Mouse (Mus musculus) kidney, postnatal 25 days (tissue): ENCODE measurements around the gene Slc24a2.

Experiments used
- DNase-seq, 2 experiments: peaks; one replicate each; pipeline ENCODE4 v3.0.0; 2021; ENCODE audit warnings: mixed read lengths in 2 of 2

Slc24a2 gene

DNA sequence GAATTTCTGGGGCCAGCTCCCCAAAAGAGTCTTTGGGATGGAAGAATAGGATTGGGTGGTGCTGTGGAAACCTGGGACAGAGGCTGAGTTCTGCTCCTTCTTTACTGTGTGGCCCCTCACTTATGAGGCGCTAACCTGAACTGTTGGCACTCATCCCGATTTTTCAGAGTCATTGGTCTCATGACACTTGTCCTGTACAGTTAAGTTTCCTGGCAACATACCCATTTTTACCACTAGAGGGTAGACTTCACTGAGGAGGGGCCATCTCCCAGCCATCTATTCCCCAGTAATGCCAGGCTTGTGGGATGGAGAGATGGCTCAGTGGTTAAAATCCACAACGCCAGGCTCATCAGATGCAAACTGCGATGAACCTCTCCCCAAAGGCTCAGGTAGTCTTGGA, 192.7 kb downstream of the Slc24a2 start:
- peak in 1 of 2 experiments; percentile 1 for DNase-seq

DNA sequence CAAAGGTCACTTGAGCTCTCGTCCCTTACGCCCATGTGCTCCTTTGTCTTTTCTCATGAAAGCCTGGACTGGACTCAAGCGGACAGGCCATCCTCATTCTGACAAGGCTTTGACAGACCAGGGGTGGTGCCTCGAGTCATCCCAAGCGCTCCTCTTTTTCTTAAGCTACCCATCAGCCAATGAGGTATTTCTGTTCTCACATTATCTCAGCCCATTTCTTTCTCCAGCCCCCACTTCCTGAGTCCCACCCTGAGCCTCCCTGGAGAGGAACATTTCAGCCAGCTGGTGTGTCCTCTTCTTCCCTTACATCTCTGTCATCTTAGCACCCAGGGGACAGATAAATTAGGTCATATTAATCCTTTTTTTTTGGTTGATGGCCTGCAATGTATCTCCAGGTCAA, 193.8 kb downstream of the Slc24a2 start:
- DNase-seq: no peak

DNA sequence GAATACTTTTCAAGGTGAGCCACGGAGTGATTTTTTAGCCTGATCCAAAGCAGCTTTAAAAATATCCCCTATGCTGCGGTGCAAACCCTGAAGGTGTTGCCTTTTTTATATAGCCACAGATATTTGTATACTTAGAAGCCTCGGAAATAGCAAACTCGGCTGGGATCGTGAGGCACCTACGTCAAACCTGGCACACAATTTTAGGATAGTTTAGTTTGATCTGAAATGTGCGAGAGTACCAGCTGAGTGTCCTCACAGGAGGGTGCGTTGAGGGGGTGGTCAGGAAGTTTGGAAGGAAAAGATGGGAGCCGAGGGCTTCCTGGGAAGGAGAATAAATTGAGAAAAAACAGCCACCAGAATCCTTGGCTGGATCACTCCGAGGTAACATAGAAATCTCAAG, 194.6 kb downstream of the Slc24a2 start:
- no peak for DNase-seq

DNA sequence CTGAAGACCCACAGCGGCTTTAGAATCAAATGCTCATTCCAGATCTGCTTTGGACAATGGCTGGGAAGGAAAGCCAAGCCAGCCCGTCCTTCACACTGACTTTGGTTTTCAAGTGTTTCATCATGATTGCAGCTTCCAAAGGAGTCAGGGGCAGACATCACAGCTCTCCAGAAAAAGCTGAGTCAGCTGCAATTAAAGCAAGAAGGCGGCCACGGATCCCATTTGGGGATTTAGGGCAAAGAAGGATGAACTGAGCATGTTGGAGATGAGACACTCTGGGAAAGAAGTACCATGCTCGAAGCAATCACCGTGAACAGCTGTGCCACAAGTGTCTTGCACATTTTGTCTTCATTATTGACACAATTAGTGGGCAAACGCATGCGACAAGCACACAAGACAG, 197.6 kb downstream of the Slc24a2 start:
- DNase-seq: no peak

DNA sequence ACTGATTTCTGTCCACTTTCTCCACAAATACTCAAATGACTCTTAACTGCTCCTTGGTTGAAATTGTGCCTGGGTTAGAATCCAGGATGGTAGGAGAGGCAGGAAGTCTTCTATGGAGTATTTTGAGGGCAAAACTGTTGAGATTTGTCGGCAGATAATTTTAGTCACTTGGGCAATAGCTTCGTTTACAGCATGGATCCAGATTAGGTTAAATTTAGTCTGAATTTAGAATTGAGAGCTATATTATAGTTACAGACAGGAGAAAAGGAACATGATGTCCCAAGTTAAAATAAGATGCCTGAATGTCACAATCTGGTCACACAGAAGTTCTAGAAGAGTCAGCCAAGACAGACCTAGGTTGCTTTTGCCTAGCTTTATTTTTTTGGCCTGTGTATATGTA, 199.2 kb downstream of the Slc24a2 start:
- no peak for DNase-seq

DNA sequence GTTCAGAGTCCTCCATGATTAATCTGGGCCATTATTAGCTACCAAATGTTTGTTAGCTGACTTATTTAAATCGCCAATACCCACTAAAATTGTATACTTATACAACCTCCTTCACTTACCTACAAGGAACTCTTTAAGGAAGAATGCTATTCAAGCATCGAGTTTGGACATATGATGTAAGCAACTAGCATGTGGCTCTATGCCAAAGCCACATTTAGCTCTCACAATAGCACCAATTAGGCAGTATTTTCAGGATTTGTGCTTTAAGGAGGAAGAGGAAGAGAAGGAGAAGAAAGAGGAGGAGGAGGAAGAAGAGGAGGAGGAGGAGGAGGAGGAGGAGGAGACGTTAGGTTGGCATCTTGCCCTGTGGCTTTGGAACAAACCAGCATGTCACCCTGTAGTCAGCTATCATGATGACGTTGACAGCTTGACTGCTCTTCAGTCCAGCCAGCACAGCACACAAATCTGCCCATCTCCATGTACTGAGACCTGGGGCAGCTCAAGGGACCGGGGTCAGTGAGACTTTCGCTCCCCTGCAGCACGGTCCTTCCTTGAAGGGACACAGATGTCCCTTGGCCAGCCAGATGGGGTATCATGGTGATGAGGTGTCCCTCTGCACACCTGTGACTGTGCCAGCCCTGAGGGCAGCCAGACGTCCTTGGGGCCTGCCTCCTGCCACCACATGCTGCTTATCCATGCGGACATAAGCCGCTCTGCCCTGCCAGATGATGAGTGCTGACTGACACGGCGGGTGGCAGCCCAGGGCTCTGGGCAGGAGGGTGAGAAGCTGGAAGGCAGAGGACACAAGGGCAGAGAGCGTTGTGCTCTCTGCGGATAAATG, 203.7 kb downstream of the Slc24a2 start:
- DNase-seq: no peak

DNA sequence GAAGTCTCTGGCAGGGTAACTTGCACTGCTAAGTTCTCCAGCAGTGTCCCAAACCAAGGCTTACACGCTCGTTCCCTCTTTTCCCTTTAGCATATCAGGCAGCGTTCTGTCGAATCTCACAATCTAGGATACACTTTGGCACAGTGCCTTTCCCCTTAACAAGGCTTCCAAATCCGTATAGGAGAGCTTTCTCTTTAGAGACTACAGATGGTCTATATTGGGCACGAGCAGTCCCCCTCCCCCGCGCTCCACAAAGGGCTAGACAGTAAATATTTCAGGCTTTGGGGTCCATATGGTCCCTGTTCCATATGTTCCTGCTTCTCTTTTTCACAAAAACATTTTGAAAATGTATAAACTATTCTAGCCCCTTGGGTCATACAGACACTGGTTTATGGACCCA, 205.7 kb downstream of the Slc24a2 start:
- no peak for DNase-seq

DNA sequence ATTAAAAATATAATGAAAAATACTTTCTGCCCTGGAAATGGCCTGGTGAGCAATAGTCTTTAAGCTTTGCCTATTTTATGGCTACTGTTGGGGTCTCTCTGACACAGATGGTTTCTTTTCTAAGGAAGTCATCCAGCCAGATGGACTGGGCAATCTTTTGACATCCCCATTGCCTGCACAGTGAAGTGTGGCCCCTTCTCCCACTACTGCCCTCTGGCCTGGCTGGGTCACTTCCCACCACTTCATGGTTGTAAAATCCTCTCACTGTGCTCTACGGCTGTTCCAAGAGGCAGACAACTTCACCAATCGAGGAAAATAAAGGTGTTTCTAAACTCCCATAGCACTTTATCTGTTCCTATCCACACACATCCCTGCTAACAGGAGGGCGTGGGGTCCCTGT, 208.7 kb downstream of the Slc24a2 start:
- no peak for DNase-seq

DNA sequence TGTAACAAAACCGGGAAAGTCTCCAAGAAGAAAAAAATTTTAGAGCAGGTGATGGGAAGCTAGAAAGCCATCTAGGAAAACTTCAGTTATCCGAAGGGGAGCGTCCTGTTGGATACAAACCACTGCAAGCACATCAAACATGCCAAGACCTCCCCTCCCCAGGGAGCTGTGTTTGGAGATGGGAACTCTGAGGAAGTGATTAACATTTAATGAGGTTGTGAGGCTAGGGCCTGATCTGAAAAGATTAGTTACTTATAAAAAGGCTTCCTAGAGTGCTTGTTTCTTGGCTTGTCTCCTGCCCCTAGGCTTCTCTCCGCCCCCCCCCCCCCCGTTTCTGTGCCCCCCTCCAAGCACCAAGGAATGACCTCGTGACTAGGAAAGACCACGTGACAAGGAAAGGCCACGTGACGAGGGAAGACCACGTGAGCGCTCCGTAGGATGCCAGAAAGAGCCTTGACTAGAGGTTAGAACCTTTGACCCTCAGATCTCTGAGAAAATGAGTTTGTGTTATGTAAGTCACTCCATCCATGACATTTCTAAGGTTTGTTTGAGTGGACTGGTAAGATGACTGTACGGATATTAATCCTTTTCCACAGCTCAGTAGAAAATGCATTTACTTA, 210.7 kb downstream of the Slc24a2 start:
- peak in 1 of 2 experiments; percentile 24 for DNase-seq

DNA sequence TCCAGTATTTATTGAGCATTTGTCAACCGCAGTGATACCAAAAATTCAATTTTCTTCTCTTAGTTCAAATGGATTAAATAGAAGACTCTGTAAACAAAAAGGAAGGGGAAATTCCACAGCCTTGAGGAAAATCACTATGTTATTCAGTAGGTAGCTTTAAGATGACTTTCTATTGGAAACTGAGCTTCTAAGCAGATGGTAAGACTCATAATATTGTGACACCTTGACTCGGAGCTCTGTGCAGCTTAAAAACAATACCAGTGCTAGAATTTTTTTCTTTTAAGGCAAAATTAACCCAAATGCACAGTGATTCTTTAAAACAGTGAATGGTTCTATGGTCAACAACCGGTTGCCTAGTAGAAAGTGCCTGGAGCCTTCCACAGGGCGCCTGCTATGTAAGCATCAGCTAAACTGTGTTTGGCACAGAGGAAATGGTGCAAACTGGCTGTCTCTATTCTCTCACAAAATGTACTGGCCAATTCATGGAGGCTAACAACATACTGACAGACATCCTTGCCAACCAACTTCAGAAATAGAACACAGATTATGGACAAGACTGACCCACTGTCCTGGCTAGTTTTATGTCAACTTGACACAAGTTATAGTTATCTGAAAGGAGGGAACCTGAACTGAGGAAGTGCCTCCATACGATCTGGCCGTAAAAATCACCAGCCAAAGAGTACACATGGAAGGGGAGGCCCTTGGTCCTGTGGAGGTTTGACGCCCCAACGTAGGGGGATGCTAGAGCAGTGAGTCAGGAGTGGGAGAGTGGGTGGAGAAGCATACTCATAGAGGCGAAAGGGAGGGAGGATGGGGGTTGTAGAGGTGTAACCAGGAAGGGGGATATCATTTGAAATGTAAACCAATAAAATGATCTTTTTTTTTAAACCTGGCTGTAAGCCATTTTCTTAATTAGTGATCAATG, 211.9 kb downstream of the Slc24a2 start:
- no peak for DNase-seq

DNA sequence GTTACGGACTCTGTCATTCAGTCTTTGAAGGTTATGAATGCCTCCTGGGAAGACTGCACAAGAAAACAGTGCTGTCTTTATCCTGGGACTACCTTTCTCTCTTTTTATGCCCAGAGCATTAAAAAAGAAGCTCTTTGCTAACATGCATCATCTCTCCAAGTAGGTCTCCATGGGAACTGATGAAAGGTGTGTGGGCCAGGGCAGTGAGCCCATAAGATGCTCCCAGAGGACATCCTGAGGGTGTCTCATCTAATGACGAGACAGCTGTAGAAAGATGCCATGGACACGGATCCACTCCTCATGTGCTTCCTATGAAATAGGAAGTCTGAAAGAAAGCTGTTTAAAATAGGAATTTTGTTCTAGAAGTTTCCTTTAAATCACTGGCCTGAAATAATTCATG, 212.8 kb downstream of the Slc24a2 start:
- DNase-seq: no peak

DNA sequence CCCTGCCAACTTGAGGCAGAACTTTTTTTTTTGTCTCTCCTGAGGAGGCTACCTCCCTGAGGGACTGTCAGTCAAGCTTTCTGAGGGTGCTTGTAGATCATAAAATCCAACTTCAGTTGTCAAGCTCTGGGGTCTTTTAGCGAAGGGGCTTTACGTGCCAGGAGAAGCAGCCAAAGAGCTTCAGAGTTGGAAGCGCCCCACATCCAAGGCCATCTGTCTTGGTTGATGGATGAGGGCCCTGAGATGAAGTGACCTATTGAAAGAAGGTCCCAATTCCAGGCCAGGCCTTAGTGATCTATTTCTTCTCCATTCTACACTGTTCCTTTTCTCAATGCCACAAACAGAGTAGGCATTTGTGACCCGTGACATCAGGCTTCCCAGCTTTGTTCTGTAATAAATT, 214.5 kb downstream of the Slc24a2 start:
- DNase-seq: no peak

DNA sequence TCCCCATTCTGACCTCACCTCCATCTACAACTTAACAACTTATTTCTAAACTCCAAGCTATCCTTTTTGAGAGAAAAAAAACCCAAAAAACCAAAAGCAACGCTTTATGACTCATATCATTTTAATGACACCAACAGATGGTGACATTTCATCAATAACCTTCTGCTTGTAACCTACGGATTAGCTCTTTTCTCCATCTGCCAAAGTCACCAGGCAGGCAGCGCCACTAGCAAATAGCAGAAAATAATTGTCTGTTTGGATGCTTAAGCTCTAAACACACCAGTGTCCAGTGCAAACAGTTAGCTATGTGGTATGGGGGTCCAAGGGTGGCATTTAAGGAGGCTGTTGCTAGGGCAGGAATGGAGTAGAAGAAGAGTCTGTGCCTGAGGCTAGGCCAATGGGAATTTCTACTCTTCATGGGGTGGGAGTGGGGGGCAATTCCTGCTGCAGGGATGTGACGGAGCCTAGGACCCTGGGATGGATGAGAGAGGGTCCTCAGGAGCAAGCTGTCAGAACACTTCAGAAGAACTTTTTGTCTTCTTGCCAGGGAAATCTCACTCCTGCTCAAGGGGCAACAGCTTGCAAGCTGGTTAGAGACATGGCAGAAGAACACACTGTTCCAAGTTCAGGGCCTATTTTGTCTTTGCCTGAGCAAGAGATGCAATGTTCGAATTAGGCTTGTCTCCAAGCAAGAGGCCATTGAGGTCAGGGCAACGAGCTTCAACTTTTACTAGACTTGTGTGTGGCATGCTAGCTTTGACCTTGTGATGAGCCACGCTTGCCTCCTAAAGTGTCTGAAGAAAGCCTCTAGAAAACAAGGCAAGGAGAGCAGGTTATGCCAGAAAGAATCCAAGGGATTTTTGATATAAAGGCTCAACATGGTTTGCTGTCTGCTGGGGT, 216.3 kb downstream of the Slc24a2 start:
- DNase-seq: no peak

DNA sequence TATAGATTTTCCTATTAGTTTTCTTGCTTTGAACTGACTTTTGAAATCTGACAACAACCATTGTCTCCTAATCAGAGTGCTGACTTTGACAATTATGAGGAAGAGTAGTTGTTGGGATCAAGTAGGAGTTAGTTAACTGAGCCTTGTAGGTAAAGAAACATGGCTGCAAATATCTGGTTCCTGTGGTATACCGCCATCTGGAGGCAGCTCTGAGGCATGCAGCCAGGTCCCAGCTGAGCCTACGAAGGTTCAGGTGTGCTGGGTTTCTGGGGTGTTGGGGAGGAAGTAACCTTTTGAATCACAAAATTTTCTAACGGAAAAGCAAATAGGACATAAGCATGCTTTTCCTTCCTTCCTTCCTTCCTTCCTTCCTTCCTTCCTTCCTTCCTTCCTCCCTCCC, 237.8 kb downstream of the Slc24a2 start:
- DNase-seq: no peak

DNA sequence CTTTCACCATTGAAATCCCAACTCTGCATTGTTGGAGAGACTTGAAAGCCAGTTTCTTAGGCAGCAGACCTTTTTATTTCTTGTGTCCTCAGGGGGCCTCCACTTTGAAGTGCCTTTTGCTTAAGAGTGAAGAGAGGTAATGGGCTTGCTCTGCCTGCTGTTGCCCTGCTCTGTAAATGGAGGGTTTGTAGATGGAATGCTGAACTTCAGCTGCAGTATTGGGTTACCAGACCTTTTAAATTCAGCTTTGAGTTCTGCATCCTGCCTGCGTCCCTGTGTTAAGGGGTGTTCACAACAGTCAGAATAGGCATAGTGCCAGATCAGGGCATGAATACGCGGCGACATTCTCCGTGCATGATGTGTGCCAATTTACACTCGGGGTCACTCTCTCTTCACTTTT, 241.0 kb downstream of the Slc24a2 start:
- no peak for DNase-seq

DNA sequence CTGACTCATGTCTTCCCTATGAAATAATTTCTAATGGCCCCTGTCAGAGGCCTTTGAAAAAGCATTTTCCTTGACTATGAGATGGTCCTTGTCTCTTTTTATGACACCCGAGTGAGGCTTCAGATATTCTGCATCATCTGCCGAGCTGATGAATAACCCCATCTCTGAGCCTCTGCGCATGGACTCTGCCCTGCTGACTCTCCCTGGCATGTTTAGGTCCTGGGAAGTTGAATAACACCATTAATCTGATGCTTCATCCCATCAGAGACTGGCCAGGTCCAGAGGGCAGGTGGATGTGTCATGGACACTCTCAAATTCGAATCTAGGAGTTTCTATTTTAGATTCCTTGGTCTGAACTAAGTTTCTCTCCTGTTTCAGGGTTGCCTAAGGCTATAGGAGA, 242.4 kb downstream of the Slc24a2 start:
- peak; percentile 26 to 57 for DNase-seq

DNA sequence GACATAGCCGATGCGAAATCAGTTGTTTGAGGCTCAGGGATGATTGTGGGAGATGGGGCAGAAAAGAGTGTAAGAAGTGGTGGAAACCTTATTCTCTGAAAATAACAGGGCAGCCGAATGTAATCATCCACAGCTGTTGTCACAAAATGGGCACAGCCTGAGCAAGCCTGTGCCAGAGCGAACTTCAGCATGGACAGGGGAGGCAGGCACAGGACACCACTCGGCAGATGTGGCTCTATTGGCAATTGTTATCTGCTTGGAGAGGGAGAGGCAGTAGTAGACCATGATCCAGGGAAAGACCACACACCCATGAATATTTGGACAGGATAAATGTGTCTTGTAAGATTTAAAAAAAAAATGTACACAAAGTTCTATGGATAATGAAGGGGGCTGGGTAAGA, 253.0 kb downstream of the Slc24a2 start:
- no peak for DNase-seq

DNA sequence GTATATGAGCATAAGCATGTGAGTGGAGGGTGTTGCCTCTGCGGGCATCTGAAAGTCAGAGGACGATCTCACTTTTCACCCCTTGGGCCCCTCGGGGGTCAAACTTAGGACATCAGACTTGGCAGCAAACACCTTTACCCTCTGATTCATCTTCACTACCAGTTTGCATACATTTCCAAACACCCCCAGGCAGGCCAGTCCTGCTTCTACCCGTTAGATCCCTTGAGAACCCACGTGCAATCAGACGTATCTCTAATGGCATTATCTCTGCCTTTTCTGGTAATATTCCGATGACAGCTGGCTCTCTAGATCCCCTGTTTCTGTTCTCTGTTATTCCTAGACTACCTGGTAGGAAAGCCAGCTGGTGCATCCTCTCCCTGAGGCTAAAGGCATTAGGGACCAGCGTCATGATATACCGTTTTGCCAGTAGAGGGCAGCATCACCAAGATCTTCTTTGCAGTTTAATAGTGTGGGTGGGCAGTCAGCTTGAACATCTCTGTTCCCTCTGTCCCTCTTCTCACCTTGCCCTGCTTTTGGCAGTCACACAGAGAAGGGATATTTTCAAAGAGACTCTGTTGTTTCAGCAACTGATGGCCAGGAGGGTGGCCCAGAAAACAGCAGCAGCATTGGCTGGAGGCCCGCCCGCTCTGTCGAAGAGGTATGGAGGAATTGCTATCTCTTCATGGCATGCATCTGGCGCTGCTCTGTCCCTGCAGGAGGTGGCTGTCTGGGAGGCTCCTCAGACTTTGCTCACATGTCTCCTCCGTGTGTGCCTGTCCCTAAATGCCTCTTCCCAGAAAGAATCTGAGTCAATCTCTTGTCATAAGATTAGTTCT, 272.5 kb downstream of the Slc24a2 start:
- DNase-seq: peak; percentile 39 to 46

DNA sequence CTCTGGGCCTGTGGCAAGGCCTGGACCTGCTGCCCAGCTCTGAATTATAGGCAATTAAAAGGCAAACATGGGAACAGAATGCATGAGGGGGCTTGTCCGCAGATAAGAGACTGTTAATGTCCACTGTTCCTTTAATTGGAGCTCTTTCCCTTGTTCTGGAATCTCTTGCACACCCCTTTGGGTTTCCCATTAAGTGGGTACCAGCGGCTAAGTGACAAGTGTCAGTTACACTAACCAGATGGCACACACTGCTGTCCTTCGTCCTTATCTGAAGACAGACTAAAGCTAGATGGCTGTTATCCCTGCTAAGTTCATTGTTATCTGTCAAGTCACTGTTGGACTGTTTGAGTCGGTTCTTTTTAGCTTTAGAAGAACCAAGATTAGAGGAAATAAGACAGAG, 274.8 kb downstream of the Slc24a2 start:
- no peak for DNase-seq

DNA sequence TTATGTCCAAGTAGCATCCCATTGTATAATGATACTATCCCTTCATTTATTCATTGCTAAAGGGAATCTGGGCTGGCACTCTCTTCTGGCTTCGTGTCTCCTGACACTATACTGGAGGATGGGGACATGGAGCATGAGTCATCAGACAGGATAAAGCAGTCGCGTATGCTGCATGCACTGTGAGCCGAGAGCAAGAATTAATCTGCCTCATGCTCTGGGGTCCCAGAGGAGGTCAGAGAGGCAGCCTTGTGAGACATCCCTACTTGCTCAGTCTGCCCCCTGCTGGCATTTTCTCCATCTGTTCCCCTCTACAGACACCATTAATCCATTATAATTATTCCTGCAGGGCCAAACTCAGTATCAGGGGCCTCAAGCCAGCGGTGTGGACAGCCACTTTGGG, 276.8 kb downstream of the Slc24a2 start:
- DNase-seq: peak in 1 of 2 experiments; percentile 16

DNA sequence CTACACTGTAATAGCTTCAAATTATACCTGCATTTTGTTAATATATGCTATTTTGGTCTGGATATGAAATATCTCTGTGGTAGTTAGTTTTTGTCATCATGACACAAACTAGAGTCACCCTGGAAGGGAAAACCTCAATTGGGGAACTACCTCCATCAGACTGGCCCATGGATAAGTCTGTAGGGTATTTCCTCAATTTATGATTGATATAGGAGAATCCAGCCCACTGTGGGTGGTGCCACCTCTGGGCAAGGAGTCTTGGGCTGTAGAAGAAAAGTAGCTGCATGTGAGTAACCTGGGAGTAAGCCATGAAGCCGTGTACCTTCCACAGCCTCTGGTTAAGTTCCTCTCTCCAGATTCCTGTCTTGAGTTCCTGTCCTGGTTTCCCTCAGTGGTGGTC, 281.5 kb downstream of the Slc24a2 start:
- no peak for DNase-seq
